Mouse (Mus musculus) heart, embryonic 14.5 days (tissue): ENCODE data around the gene Hip1r. TPM values are rescaled to one million over a fixed set of nuclear protein-coding genes. Genes with fewer than 3 reads are reported as not detected.

ENCODE experiments used
- ATAC-seq: fragments of 200-750 bp; cut with Nextera tagmentation; 2 replicates; pipeline ENCODE4 v1.8.0; 2017; ENCODE audit warnings: low read depth, moderate TSS enrichment; ENCODE audit not compliant: insufficient number of reproducible peaks, insufficient read depth, low FRiP score
- H3K27ac ChIP-seq, 2 experiments: fragments of 200-500 bp in 1 of 2; fragments of 300-500 bp in 1 of 2; sonication (generic) in 1 of 2; replicated peaks in 1 of 2; 2 replicates each; pipeline ENCODE4 v1.5.1; 2012 to 2014; ENCODE audit warnings: low read depth in 2 of 2, low read length in 2 of 2, control low read depth in 1 of 2, mild to moderate bottlenecking in 1 of 2, mixed read lengths in 1 of 2; ENCODE audit not compliant: control insufficient read depth in 1 of 2, insufficient read depth in 1 of 2
- H3K27me3 ChIP-seq: fragments of 300-500 bp; sonication (generic); 2 replicates; pipeline ENCODE4 v1.6.1; 2014; ENCODE audit warnings: mild to moderate bottlenecking, low read length, control low read depth; ENCODE audit not compliant: control insufficient read depth, insufficient read depth
- H3K36me3 ChIP-seq: fragments of 300-500 bp; sonication (generic); 2 replicates; pipeline ENCODE4 v1.6.1; 2014; ENCODE audit warnings: mild to moderate bottlenecking, control low read depth, low read length, mixed read lengths; ENCODE audit not compliant: control insufficient read depth, insufficient read depth
- H3K4me1 ChIP-seq, 2 experiments: fragments of 200-500 bp in 1 of 2; fragments of 300-500 bp in 1 of 2; sonication (generic) in 1 of 2; 2 replicates each; pipeline ENCODE4 v1.6.1; 2012 to 2014; ENCODE audit warnings: low read length in 2 of 2, control low read depth in 1 of 2, mixed read lengths in 1 of 2; ENCODE audit not compliant: control insufficient read depth in 2 of 2, insufficient read depth in 2 of 2
- H3K4me2 ChIP-seq: fragments of 300-500 bp; sonication (generic); 2 replicates; pipeline ENCODE4 v1.6.1; 2014; ENCODE audit warnings: mild to moderate bottlenecking, low read length
- H3K4me3 ChIP-seq, 2 experiments: fragments of 200-500 bp in 1 of 2; fragments of 300-500 bp in 1 of 2; sonication (generic) in 1 of 2; 2 replicates each; pipeline ENCODE4 v1.5.1; 2012 to 2014; ENCODE audit warnings: low read length in 2 of 2, mild to moderate bottlenecking in 2 of 2, control low read depth in 1 of 2, low read depth in 1 of 2, moderate library complexity in 1 of 2; ENCODE audit not compliant: control insufficient read depth in 1 of 2, insufficient read depth in 1 of 2
- H3K9ac ChIP-seq: fragments of 300-500 bp; sonication (generic); 2 replicates; pipeline ENCODE4 v1.6.1; 2014; ENCODE audit warnings: mild to moderate bottlenecking, low read length
- H3K9me3 ChIP-seq: fragments of 300-500 bp; sonication (generic); 2 replicates; pipeline ENCODE4 v1.6.1; 2016; ENCODE audit warnings: low read length, control low read depth; ENCODE audit not compliant: control insufficient read depth
- WGBS: fragments of 180-500 bp; shearing (Covaris S2); extraction: QIAGEN DNeasy Blood & Tissue Kit; methylation state at CpG from one replicate; pipeline ENCODE4 v1.1.7; 2014; 5-methylcytosine and 5-hydroxymethylcytosine counted together
- polyA plus RNA-seq: library from polyadenylated mRNA; unstranded; fragments of >200 nt; fragmentation: Nextera tagmentation; extraction: Ambion mirVana; gene quantifications from 2 replicates; pipeline ENCODE4 v1.2.1, GENCODE M21; 2014

Gene Hip1r
- polyA plus RNA-seq, 1 experiment from 2014 or later = 5.3 TPM

GRCm38 (mm10) chr5:123960129-123960528, 13.3 kb upstream of the Hip1r start:
- Histone ChIP-seq H3K36me3 (no peaks in the 10 kb centered on the region), H3K4me2 (no peak overlapping the region), H3K4me1 (peaks cover 0 to 2% of the 10 kb centered on the region in 2 experiments; a peak in 2 of 4 replicates), H3K9me3 (no peaks in the 10 kb centered on the region), H3K4me3 (no peak overlapping the region), H3K27me3 (no peaks in the 10 kb centered on the region), H3K27ac (no peak overlapping the region), H3K9ac (no peak overlapping the region)
- WGBS = 74% methylated on average over 8 of the region's 8 CpGs
- no peak for ATAC-seq

- no peak overlapping the region for H3K4me2 ChIP-seq
- WGBS = 87% methylated on average over 12 of the region's 12 CpGs
- no peak for ATAC-seq
- H3K4me1 ChIP-seq = peaks cover 0 to 2% of the 10 kb centered on the region in 2 experiments; a peak in 1 of 4 replicates
- no peak overlapping the region for H3K4me3 ChIP-seq
- H3K9ac ChIP-seq = no peak overlapping the region
- no peaks in the 10 kb centered on the region for H3K27me3 ChIP-seq
- no peaks in the 10 kb centered on the region for H3K36me3 ChIP-seq
- no peak overlapping the region for H3K27ac ChIP-seq
- H3K9me3 ChIP-seq = no peaks in the 10 kb centered on the region
Observed at GRCm38 (mm10) chr5:123961046-123961445, 12.4 kb upstream of the Hip1r start.

GRCm38 (mm10) chr5:123964208-123964607, 9.2 kb upstream of the Hip1r start:
- ATAC-seq = no peak
- H3K36me3 ChIP-seq = no peaks in the 10 kb centered on the region

GRCm38 (mm10) chr5:123966759-123967158, 6.7 kb upstream of the Hip1r start:
- Histone ChIP-seq H3K27ac (no peak overlapping the region), H3K27me3 (no peaks in the 10 kb centered on the region), H3K36me3 (no peaks in the 10 kb centered on the region), H3K9ac (no peak overlapping the region), H3K4me3 (no peak overlapping the region), H3K9me3 (no peaks in the 10 kb centered on the region), H3K4me1 (peaks cover 0 to 2% of the 10 kb centered on the region in 2 experiments; a peak in 1 of 4 replicates), H3K4me2 (no peak overlapping the region)
- no peak for ATAC-seq
- WGBS = 91% methylated on average over 2 of the region's 2 CpGs

More at GRCm38 (mm10) chr5:123964208-123964607, 9.2 kb upstream of the Hip1r start:
- peaks cover 0 to 2% of the 10 kb centered on the region in 2 experiments; a peak in 1 of 4 replicates for H3K4me1 ChIP-seq
- H3K27me3 ChIP-seq = no peaks in the 10 kb centered on the region
- WGBS = 80% methylated on average over 4 of the region's 4 CpGs
- H3K9ac ChIP-seq = no peak overlapping the region
- H3K4me3 ChIP-seq = no peak overlapping the region
- no peaks in the 10 kb centered on the region for H3K9me3 ChIP-seq
- H3K27ac ChIP-seq = no peak overlapping the region
- H3K4me2 ChIP-seq = no peak overlapping the region

GRCm38 (mm10) chr5:123968468-123968867, 5.0 kb upstream of the Hip1r start:
- Histone ChIP-seq H3K4me2 (no peak overlapping the region), H3K27me3 (no peaks in the 10 kb centered on the region; the same call in 1 of the 2 replicates), H3K4me1 (peaks cover 0 to 5% of the 10 kb centered on the region in 2 experiments; a peak in 2 of 4 replicates), H3K9me3 (no peaks in the 10 kb centered on the region), H3K9ac (no peak overlapping the region), H3K36me3 (no peaks in the 10 kb centered on the region), H3K4me3 (no peak overlapping the region), H3K27ac (no peak overlapping the region)
- 65% methylated on average over 5 of the region's 5 CpGs for WGBS
- ATAC-seq = no peak

GRCm38 (mm10) chr5:123969216-123969615, 4.2 kb upstream of the Hip1r start:
- Histone ChIP-seq H3K9me3 (no peaks in the 10 kb centered on the region), H3K4me3 (no peak overlapping the region), H3K4me1 (peaks cover 0 to 2% of the 10 kb centered on the region in 2 experiments; a peak in 2 of 4 replicates), H3K27me3 (no peaks in the 10 kb centered on the region; the same call in 1 of the 2 replicates), H3K36me3 (no peaks in the 10 kb centered on the region), H3K27ac (no peak overlapping the region), H3K9ac (no peak overlapping the region), H3K4me2 (no peak overlapping the region)
- 74% methylated on average over 8 of the region's 8 CpGs for WGBS
- no peak for ATAC-seq

- H3K4me3 ChIP-seq = no peak overlapping the region
- WGBS = 72% methylated on average over 4 of the region's 4 CpGs
- no peaks in the 10 kb centered on the region for H3K36me3 ChIP-seq
- no peaks in the 10 kb centered on the region; the same call in 1 of the 2 replicates for H3K27me3 ChIP-seq
- ATAC-seq = no peak
- H3K9me3 ChIP-seq = no peaks in the 10 kb centered on the region
- no peak overlapping the region for H3K9ac ChIP-seq
- no peak overlapping the region for H3K27ac ChIP-seq
- H3K4me1 ChIP-seq = peaks cover 4 to 7% of the 10 kb centered on the region in 2 experiments; a peak in 3 of 4 replicates
- no peak overlapping the region for H3K4me2 ChIP-seq
Observed at GRCm38 (mm10) chr5:123970576-123970975, 2.9 kb upstream of the Hip1r start.

- Histone ChIP-seq H3K9me3 (no peaks in the 10 kb centered on the region), H3K36me3 (no peaks in the 10 kb centered on the region), H3K4me3 (no peak overlapping the region), H3K27me3 (no peaks in the 10 kb centered on the region; the same call in 1 of the 2 replicates), H3K9ac (no peak overlapping the region), H3K4me1 (peaks cover 7 to 8% of the 10 kb centered on the region in 2 experiments; a peak in 3 of 4 replicates), H3K4me2 (no peak overlapping the region), H3K27ac (no peak overlapping the region)
- WGBS = 68% methylated on average over 6 of the region's 6 CpGs
- ATAC-seq = no peak
Observed at GRCm38 (mm10) chr5:123972453-123972852, 975 bp upstream of the Hip1r start.
